Mouse (Mus musculus): ENCODE results near the gene Rsph3a.

GRCm38 (mm10) chr17:7902362-7902761 lies 43.1 kb upstream of the Rsph3a start:
- TF ChIP-seq GABPA (IDR thresholded peaks at IDR 0.05; ENCODE audit: insufficient replicate concordance, low read depth, low read length) (no peak), BHLHE40 (IDR thresholded peaks at IDR 0.05; ENCODE audit: low read depth, low read length) (peak; percentile 71), MAX (IDR thresholded peaks at IDR 0.05; ENCODE audit: low read length) (no peak), CTCF (conservative IDR thresholded peaks at IDR 0.05 in 1 of 2, IDR thresholded peaks at IDR 0.05 in 1 of 2; ENCODE audit: low read depth in 2 of 2, low read length in 2 of 2) (no peak), ETS1 (conservative IDR thresholded peaks at IDR 0.05; ENCODE audit: low read depth, low read length) (no peak), ZNF384 (IDR thresholded peaks at IDR 0.05; ENCODE audit: low read depth, low read length) (no peak)

Data from CH12.LX (cell line).